Mouse (Mus musculus) adrenal gland (tissue): ENCODE data around the gene Fbp1.
"Not testable (repeated sequence)": the region's sequence is repeated elsewhere in the genome, so short reads cannot be mapped to it uniquely, and the experiment has no call there.

ENCODE experiments used
- intact Hi-C: fragments of 180-260 bp; cut with DNase I; formaldehyde crosslinking; loops from one replicate; pipeline ENCODE4 v1.15.1; 2025
- long read RNA-seq, 2 experiments: library from polyadenylated mRNA; unstranded; transcript quantifications; one replicate each; pipeline ENCODE4 v2.0.0; 2020; ENCODE audit warnings: borderline replicate concordance in 1 of 2; ENCODE audit not compliant: insufficient replicate concordance in 1 of 2

The Fbp1 gene
- long read RNA-seq, experiment 1: 0 reads
- long read RNA-seq, experiment 2: 0 reads

DNA sequence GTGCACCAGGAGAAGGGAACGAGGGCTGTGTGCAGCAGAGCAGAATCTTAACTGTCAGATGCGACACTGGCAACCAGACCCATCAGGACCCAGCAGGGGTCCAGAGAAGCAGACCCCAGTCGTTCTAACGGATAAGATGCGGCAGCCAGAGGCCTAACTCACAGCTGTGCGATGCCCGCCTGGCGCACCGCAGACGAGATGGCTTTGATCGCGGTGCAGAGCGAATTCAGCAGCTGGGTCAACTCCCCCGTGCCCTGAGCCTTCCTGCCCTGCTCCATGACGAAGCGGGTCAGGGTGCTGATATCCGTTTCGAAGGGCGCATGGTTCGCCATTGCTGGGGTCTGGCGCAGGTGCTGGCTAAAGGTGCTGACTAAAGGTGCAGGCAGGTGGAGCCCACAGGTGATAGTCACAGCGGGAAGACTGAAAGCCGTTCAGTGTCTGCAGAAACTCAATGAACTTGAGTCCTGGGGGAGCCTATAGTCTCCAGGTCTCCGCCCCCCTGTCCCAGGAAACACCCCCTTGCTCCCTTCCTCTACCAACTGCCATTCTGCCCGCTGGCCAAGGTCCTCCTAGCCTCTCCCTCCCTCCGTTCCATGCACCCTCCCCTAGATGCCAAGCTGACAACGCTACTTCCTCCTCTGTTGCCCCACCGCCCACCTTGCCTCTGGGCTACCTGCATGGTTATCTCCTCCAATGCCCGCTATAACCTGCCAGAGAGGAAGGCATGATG is at the start of gene Fbp1:
Fbp1 (minus strand) TSS at position 571 of the 730 bp plus-strand sequence.
- intact Hi-C loops: no loop called here

DNA sequence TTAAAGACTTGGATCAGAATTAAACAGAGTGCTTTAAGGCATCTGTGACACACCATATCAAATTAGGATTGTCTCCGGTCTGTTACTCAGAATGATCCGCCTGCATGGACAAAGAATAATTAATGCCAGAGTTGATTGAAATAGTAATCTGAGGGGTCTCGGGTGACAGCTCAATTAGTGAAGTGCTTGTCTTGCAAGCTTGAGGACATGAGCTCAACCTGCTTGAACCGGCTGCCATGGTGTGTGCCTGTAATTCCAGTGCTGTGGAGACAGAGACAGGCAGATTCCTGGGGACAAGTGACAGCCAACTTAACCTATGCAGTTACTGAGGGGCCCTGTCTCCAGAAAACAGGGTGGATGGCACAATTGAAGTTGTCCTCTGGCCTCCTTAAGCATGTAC is 44.4 kb upstream of the Fbp1 start:
- intact Hi-C loops: no loop called here

DNA sequence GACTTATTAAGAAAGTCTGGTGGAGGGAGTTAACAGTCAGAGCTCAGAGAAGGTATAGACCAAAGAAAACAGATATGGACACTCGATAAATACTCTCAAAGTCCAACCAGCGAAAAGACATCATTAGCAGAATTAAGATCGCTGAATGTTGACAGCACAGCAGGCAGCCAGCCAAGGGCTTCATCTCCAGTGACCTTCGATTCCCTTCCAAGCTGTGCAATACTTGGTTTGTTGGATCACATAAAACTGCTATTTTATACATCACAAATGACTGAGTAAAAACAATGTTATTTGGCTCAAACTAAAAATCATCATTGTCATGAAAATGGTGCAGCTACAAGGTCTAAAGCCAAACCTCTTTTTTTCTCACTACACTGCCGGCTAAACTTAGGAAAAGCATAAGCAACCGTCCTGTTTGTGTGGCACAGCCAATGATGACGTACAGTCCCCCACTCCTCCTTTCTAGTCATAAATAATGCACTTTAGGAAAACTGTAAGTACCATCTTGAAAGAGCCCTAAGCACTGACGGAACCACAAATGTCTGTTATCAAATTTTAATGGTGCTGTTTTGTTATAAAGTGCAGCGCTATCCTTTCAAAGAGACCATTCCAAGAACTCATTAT is 41.8 kb upstream of the Fbp1 start:
- intact Hi-C loops: no loop called here

DNA sequence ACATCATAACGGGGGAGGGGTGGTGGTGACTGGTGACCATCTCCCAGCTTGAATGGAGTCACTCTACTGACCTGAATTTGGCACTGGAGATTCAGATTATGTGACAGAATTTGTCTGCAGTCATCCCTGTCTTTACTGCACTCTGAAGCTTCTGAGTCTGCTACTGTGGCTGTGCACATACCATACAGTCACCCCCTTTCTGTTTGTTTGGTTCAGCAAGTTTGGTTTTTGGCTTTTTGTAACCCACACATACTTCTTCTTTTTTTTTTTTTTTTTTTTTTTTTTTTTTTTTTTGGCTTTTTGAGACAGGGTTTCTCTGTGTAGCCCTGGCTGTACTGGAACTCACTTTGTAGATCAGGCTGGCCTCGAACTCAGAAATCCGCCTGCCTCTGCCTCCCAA is 41.1 kb upstream of the Fbp1 start:
- intact Hi-C loops: not testable (repeated sequence)

DNA sequence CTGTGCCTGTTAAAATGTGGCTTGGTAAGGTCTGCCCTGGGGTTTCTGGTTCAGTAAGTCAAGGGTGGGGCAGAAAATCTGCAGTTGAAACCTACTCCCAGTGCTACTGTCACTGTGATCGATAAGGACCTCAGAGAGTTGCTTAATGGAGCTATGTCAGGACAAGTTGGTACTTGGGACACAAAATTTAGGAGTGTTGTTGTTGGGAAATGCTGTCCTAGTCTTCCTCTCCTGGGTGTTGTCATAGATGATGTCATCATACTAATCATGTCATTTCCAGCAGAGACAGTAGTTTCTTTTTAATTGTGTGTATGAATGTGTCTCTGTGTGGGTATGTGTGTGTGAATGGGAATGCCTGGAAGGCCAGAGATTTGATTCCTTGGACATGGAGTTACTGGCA is 39.4 kb upstream of the Fbp1 start:
- intact Hi-C loops: no loop called here

DNA sequence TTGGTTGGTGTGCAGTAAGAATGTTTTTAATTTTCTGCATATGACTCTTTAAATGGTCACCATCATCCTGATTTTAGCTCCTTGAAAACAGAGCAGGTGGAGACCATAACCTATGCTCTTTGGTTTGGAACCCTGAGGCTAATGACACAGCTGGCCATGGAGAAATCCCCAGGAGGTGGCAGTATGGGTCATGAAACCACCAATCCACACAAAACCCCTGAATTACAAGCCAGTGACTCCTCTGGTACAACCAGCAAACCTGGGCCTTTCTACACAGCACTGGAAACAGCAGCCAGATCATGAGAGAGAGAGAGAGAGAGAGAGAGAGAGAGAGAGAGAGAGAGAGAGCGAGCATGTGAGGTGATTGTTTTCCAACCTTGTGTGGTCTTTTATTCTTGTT is 38.4 kb upstream of the Fbp1 start:
- intact Hi-C loops: no loop called here

DNA sequence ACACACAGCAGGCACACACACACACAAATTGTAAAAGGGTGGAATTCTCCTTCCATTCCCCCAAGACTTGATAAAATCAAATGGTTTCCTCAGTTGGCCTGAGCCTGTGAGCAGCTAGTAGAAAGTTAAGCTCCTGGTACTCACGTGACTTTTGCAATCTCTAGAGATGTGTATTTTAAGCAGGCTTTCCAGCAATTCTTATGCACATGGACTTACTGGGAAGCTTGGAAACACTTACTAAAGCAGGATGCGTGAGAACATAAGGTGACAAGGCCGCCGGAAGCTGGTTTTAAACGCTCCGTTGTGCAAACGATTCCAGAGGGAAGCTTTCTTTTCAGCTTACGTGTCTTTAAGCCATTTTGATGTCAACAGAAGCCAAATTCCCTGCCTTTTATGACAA is 35.1 kb upstream of the Fbp1 start:
- intact Hi-C loops: loop anchor here (5.0 kb wide), 1 partner anchor 124 kb away; no protein-coding TSS in a partner anchor

DNA sequence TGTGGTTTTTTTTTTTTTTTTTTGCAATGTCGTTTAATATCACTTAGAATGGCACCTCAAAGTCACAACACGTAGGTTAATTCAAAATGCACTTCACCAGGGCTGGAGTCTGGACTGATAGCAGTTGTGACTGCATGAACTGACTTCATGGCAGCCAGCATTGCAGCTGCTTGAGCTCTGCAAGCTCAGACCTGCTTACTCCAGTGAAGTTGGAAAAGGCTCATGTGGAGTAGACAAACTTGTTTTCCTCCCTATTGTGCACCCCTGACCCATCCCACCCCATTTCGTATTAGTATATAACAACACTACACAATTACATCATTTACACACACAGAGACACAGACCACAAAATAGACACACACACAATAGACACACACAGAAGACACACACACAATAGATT is 34.6 kb upstream of the Fbp1 start:
- intact Hi-C loops: loop anchor here (5.0 kb wide), 1 partner anchor 125 kb away; no protein-coding TSS in a partner anchor

DNA sequence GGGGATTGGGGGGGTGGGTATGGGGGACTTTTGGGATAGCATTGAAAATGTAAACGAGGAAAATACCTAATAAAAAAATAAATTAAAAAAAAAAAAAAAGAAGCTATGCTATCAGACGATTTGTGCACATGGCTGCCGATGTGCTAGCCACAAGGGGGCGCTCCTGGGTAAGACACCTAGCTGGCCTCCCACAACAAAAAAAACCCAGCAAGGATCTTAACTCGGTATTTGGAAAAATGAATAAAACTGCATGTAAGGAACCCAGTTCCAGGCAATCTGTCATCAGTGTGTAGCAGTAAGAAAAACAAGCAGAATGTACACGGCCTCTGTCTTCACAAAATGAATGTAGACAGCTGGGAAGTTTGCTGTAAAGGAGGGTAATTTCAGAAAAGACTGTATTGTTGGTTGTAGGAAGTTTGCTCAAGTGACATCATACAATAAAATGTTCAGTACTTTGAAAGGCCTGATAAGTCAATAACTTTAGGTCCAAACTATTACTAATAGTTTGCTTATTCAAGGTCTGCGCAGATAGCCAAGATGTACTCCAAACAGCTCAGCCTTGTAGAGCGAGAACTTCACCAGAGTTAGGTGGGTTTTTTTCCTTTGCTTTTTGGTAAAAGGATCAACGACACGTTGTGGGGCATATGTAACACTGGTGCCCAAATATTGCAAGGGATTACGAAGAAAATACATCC is 31.7 kb upstream of the Fbp1 start:
- intact Hi-C loops: loop anchor here (5.0 kb wide), 1 partner anchor 128 kb away; no protein-coding TSS in a partner anchor

DNA sequence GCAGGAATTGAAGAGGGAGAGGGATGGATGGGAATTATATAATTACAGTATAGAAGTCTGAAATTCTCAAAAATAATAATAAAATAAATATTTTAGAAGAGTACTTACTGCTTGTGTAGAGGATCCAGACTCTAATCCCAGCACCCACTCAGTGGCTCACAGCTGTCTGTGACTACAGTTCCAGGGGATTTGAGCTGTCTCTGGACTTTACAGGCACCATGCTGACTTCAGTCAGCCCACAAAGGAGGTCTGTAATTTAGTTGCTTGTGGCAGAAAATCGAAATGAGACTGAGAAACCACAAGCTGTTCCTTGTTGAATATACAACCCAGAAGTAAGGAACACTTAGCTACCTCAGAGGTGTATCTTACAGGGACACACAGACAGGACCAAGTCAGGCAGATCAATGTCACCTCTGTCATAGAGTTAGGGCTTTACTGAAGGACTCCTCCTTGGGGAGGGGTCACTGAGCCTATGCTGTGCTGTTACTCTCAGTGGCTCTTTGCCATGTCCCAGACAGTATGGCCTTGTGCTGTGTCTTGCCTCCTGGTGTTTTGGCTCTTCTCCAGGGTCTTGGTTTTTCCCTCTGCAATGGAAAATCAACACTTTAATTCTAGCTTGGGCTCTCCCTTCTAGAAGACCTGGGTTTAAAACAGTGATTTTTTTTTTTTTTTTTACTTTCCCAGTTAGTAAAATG is 29.5 kb upstream of the Fbp1 start:
- intact Hi-C loops: no loop called here

DNA sequence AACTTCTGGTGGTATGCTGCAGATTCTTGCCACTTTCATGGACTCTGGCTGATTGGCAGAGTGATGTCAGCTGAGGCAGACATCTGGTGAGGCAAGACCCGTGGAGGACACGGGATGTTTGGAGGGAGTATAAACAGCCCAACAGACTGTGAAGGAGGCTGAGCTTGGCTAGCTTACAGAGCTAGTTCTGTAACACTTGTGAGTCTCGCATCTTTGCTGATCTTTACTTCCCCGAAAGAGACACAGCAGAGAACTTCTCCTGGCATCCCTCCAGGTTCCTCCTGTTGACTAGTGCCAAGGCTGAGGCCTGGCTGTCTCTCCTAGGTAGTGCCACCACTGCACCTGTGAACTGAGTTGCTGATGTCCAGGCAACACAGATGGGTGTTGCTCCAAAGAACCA is 28.6 kb upstream of the Fbp1 start:
- intact Hi-C loops: no loop called here

DNA sequence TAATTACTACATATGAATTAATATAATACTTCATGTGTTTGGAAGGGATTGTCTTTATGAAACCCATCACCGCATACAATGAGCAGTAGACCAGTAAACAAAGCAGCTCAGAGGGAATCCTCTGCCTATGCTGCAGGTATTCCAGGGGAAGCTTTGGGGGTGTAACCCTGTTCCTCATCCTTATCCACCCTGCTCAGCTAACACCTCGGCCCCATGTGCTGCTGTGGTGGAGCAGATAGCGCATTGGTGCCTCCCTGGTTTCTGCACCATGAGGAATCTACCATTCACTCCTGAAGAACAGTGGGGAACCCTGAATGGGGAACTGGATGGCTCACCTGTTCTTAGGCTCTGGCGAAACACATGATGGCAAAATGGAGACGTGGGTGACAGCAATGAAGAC is 23.5 kb upstream of the Fbp1 start:
- intact Hi-C loops: no loop called here

DNA sequence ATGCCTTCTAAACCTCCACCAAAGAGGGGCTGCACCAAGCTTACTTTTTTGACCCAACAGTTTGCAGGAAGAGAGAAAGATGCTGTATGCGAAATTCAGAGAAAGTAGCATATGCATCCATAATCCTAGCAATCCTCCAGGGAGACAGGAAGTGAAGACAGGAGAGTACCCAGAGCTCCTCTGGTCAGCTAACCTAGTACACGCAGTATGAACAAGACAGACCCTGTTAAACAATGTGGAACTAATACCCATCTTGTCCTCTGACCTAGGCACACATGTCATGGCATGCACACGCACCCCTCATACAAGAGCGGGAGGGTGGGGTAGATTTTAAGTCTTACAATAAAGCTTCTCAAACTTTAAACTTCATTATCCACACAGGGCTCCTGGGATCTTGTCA is 22.1 kb upstream of the Fbp1 start:
- intact Hi-C loops: no loop called here

DNA sequence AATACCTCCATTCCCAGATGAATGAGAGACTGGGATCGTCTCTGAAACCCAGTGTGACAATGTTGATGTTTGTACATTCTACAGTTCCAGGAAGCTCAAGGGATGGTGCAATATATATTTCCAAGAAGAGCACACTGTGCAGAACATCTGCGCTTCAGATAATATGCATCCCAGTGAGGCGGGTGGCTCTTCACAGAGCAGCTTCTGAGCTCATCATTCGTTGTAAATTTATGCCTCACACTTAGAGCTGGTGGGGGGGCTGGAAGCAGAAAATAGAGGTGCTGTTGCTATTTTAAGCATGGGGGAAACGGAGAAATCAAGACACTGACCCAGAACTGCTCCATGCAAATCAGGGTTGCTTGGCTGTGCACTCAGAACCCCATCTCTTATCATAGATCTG is 21.7 kb upstream of the Fbp1 start:
- intact Hi-C loops: no loop called here

DNA sequence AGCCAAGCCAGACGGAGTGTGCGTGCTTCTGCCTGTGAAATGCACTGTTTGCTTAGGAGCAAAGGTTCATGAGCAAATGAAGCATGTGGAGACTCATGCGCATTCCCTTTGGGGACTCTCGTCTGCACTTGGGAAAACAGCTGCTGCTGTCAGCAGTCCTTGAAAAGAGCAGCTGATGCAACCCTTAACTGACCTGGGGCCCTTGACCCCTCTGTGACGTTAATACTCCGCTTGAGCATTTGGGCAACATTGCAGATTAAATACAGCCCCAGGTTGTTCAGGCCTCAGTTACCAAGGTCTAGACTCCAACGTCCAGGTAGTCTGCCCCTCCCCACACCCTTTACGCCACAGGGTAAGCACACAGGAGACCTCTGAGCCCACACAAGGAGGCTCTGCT is 20.1 kb upstream of the Fbp1 start:
- intact Hi-C loops: no loop called here

DNA sequence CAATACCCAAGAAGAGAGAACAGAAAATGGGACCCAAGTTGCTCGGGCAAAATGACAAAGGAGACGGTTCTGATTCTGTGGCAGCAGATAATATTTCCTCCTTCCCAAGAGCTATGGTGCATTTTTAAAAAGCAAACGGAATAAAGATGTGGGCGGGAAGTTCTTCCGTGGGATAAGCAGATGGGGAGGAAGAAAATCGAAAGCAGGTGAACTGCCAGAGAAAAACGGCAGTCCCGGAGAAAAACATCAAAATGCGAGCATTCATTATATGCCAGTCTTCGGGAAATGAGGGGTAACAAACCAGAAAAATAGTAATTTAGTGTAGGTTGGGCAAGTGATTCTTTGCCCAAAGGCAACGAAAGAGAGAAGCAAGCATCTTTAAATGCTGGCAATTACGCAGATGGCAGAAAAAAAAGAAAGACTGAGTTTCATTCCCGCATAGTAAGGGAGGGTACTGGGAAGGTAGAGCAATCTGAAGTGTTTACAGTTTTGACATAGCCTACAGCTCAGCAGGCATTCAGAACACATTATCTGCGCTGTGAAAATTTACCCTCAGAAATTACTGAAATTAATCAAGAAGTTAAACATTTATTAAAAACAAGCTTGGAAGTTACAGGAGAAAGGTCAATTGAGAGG is 19.6 kb upstream of the Fbp1 start:
- intact Hi-C loops: no loop called here

DNA sequence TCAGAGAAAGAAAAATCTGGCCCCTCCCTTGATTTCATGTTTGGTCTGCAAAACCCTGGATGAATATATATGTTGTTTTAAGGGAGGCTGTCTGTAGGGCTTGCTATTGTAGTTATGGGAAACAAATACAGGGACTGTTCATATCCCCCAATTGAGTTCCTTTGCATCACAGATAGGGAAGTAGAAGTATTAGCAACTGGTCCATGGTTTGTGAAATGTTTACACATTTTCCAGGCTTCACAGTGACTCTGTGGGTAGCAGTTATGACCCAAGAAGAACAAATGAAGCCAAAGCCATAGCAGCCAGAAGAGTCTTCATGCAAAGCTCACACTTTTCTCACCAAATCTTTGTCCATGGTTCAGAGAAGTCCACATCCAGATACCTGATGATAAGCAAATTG is 13.1 kb upstream of the Fbp1 start:
- intact Hi-C loops: no loop called here

DNA sequence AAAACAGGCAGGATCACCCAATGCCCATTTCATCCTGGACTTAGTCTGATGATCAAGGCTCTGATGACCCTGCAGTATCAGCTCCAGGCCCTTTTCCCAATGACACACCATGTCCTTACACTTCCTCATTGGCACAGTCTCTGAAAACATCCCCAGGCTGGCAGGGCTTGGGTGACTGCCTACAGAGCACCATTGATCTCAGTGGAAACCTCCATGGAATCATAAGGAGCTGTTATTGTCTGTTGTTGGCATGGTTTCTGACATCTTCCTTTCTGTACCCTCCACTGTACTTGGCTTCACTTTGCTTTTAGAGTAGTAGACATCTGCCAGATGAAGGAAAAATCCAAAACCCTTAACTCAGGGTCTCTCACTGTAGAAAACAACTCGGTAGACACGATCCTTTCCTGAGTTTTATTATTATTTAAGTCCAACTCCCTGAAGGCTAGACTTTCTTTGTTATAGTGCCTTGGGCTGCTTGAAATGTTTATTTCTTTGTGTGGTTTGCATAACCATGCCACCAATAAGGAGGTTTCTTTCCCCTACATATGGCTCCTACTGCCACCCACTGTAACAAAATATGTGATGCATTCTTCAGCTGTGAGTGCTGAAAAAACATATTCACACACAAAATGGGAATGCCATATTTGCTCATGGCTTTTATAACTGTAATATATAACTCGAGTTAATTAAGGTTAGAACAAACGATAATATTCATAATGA is 10.0 kb upstream of the Fbp1 start:
- intact Hi-C loops: no loop called here

DNA sequence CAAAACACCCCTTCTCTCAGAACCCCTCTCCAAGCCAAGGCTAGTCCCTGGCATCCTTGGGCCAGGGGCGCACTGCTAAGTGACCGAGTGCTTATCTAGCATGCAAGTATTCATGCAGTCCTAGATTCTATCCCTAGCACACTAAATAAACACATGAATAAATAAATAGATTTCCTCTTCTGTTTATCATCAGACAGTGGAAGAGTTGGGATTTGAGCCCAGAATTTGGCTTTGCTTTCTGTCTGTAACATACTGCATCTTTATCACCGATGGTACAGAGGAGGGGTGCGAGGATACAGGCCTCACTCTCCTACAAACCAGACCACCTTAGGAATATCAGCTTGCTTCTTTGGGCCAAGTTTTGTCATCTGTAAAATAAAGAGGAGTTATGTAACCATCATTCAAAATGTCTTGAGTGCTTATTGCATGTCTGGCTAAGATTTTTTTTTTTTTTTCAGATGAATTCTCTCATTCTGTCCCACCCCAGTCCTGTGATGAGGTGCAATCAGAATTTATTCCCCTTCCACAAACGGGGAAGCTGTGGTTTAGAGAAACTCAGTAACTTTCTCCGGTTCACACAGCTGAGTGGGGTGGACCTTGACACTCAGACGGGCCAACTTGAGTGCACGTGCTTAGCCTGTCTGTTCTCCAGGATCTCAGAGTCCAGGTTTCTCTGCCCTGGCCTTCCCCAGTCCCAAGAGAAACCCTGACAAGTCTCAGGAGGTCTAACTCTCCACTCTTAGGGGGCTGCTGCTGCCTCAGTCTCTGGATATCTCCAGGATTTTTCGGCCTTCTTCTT is 5.2 kb upstream of the Fbp1 start:
- intact Hi-C loops: no loop called here

DNA sequence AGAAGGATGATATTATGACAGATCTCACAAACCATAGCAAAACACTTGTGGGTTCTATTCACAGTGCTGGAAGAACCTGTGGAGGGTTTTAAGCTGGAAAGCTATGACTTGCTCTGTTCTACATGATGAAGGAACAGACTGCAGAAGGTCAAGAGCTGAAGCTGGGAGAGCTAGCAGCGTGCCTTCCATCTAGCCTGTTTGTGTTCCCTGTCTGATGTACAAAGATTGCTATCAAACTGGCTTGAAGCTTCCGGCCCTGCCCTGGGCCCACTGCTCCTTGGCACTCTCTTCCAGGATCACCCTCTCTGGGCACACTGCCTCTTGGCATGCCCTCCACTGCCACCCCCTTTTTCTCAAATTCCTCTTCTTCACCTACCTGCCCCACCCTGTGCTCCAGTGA is 1.2 kb upstream of the Fbp1 start:
- intact Hi-C loops: no loop called here
